Mouse (Mus musculus) G1E (cell line): ENCODE results near the gene 2210011C24Rik.

Source experiments
- CTCF ChIP-seq: IDR thresholded peaks from 2 replicates; pipeline ENCODE4 v1.5.1; 2012; ENCODE audit warnings: low read depth, low read length, inconsistent platforms, mixed read lengths
- GATA1 ChIP-seq: IDR thresholded peaks from 2 replicates; pipeline ENCODE4 v1.6.1; 2012; ENCODE audit warnings: borderline replicate concordance, low read length, inconsistent platforms, mixed read lengths
- GATA2 ChIP-seq: IDR thresholded peaks from 2 replicates; pipeline ENCODE4 v1.6.1; 2012; ENCODE audit warnings: low read depth, low read length, inconsistent platforms, borderline replicate concordance
- TAL1 ChIP-seq: conservative IDR thresholded peaks from 2 replicates; pipeline ENCODE4 v1.6.1; 2012; ENCODE audit warnings: low read depth, low read length, inconsistent platforms, mixed read lengths

- TF ChIP-seq GATA2 (no peak), CTCF (no peak), TAL1 (no peak), GATA1 (no peak)
These were observed 3.6 kb downstream of the 2210011C24Rik start for GRCm38 (mm10) chr8:84008362-84008761.
